Comparison of ENCODE assay signal across 8 mouse cellular contexts in genomic region chr8:13338255-13338860, GRCm38 (mm10). TPM values are rescaled to one million over a fixed set of nuclear protein-coding genes. Genes with fewer than 3 reads are reported as not detected.
DNase-seq lines count a peak whose midpoint lies in the region; ATAC-seq and TF ChIP-seq lines count a peak whose summit lies in the region.

Tfdp1 (plus strand) TSS chr8:13338751.

- TF ChIP-seq CTCF in liver, adult 2 months (IDR thresholded peaks at IDR 0.05; ENCODE audit: low read depth, low read length), result no peak

- H3ac ChIP-seq in myocyte (ENCODE audit: control insufficient read depth, insufficient read length), result peak within 1 kb of the TSS; percentile 81

- peak; percentile 85 for ATAC-seq in erythroblast, adult 5-6 weeks (replicated peaks; ENCODE audit: low FRiP score, poor library complexity, severe bottlenecking)
- peak; percentile 89 for ATAC-seq in heart, embryonic 11.5 days (replicated peaks; ENCODE audit: insufficient number of reproducible peaks, low FRiP score, low TSS enrichment)
- peak; percentile 95 for ATAC-seq in kidney, embryonic 16.5 days (ENCODE audit: low FRiP score, low TSS enrichment)

- H3K27me3 ChIP-seq in heart, embryonic 11.5 days (ENCODE audit: control insufficient read depth, insufficient read depth, low read length), result no peaks in the 10 kb centered on the region
- H3K27me3 ChIP-seq in kidney, embryonic 16.5 days (ENCODE audit: insufficient read depth, low read length), result no peaks in the 10 kb centered on the region
- no peaks in the 10 kb centered on the region for H3K27me3 ChIP-seq in liver, adult 2 months (ENCODE audit: control insufficient read depth, insufficient read depth, low read length)
- H3K27me3 ChIP-seq in myocyte (ENCODE audit: control insufficient read depth, insufficient read depth, insufficient read length), result no peaks in the 10 kb centered on the region
- H3K27me3 ChIP-seq in splenic B cell, adult 2 months (ENCODE audit: control insufficient read depth, insufficient read depth, low read length, poor library complexity, severe bottlenecking), result no peaks in the 10 kb centered on the region

- peaks cover 13% of the 10 kb centered on the region; the same call in 1 of the 2 replicates for H3K79me2 ChIP-seq in liver, adult 2 months (ENCODE audit: control insufficient read depth, insufficient read depth, low read length)
- peaks cover 36% of the 10 kb centered on the region for H3K79me2 ChIP-seq in myocyte (ENCODE audit: control insufficient read depth, insufficient read depth)

- peak; percentile 55 to 64 for DNase-seq in B cell, adult 2 months
- DNase-seq in brain, adult 2 months (ENCODE audit: low read depth, low spot score), result peak; percentile 91
- peak; percentile 52 for DNase-seq in liver, adult 2 months (ENCODE audit: extremely low read depth, low read depth, low spot score)
- DNase-seq in splenic B cell, adult 2 months (ENCODE audit: low read depth, low spot score), result peak; percentile 72

- H3K9ac ChIP-seq in heart, embryonic 11.5 days (ENCODE audit: low read depth, low read length), result peak within 1 kb of the TSS; percentile 85
- peak within 1 kb of the TSS; percentile 98 for H3K9ac ChIP-seq in kidney, embryonic 16.5 days (replicated peaks; ENCODE audit: low read length)
- peak within 1 kb of the TSS; percentile 95 for H3K9ac ChIP-seq in liver, adult 2 months (ENCODE audit: low read depth, low read length)

- peaks cover 16% of the 10 kb centered on the region for H3K4me1 ChIP-seq in heart, embryonic 11.5 days (ENCODE audit: control insufficient read depth, insufficient read depth, low read length)
- H3K4me1 ChIP-seq in kidney, embryonic 16.5 days (ENCODE audit: insufficient read depth, low read length), result peaks cover 19% of the 10 kb centered on the region
- H3K4me1 ChIP-seq in liver, adult 2 months (ENCODE audit: control insufficient read depth, insufficient read depth, low read length), result peaks cover 5% of the 10 kb centered on the region; the same call in 1 of the 2 replicates

- no peak for TF ChIP-seq POLR2A in liver, adult 2 months (IDR thresholded peaks at IDR 0.05; ENCODE audit: extremely low read depth, insufficient read depth, low read length)
- peak; percentile 60 for TF ChIP-seq POLR2A in myocyte (IDR thresholded peaks at IDR 0.05; ENCODE audit: insufficient read length, low read depth)

- H3K36me3 ChIP-seq in heart, embryonic 11.5 days (ENCODE audit: control insufficient read depth, insufficient read depth, low read length), result peaks cover 9% of the 10 kb centered on the region
- peaks cover 21% of the 10 kb centered on the region for H3K36me3 ChIP-seq in kidney, embryonic 16.5 days (ENCODE audit: insufficient read depth, low read length)
- H3K36me3 ChIP-seq in liver, adult 2 months (ENCODE audit: control insufficient read depth, insufficient read depth, low read length), result no peaks in the 10 kb centered on the region
- H3K36me3 ChIP-seq in myocyte (ENCODE audit: control insufficient read depth, insufficient read depth), result peaks cover 12% of the 10 kb centered on the region
- H3K36me3 ChIP-seq in splenic B cell, adult 2 months (ENCODE audit: control insufficient read depth, insufficient read depth, low read length, poor library complexity, severe bottlenecking), result no peaks in the 10 kb centered on the region

- peak within 1 kb of the TSS; percentile 83 for H3K4me2 ChIP-seq in heart, embryonic 11.5 days
- peak within 1 kb of the TSS; percentile 81 for H3K4me2 ChIP-seq in kidney, embryonic 16.5 days (replicated peaks; ENCODE audit: low read depth, low read length)
- peak within 1 kb of the TSS; percentile 72 for H3K4me2 ChIP-seq in myocyte (ENCODE audit: low read depth)

- peak within 1 kb of the TSS; percentile 58 for H3K27ac ChIP-seq in heart, embryonic 11.5 days (ENCODE audit: low read depth, low read length)
- peak within 1 kb of the TSS; percentile 76 for H3K27ac ChIP-seq in kidney, embryonic 16.5 days (ENCODE audit: low read length)
- peak within 1 kb of the TSS; percentile 2; the same call in 1 of the 2 replicates for H3K27ac ChIP-seq in liver, adult 2 months (replicated peaks; ENCODE audit: insufficient read depth, low read depth, low read length)

- H3K9me3 ChIP-seq in heart, embryonic 11.5 days (replicated peaks; ENCODE audit: control insufficient read depth, low read length), result no peaks in the 10 kb centered on the region
- no peaks in the 10 kb centered on the region for H3K9me3 ChIP-seq in kidney, embryonic 16.5 days (ENCODE audit: low read length)

- WGBS in heart, embryonic 11.5 days (ENCODE audit: insufficient replicate concordance), result 2% methylated on average over 62 of the region's 72 CpGs
- 2% methylated on average over 33 of the region's 72 CpGs for WGBS in kidney, embryonic 16.5 days
- WGBS in liver, adult 2 months, result 6% methylated on average over 60 of the region's 72 CpGs

- H3K4me3 ChIP-seq in heart, embryonic 11.5 days (ENCODE audit: low read depth, low read length), result peak within 1 kb of the TSS; percentile 84
- H3K4me3 ChIP-seq in kidney, embryonic 16.5 days (ENCODE audit: low read length), result peak within 1 kb of the TSS; percentile 81
- peak within 1 kb of the TSS; percentile 61 for H3K4me3 ChIP-seq in liver, adult 2 months (ENCODE audit: insufficient read depth, low read depth, low read length)
- H3K4me3 ChIP-seq in myocyte, result peak within 1 kb of the TSS; percentile 32

TF ChIP-seq in myocyte, 11 proteins besides CTCF, POLR2A, EP300 and RAD21:
- TF ChIP-seq REST (IDR thresholded peaks at IDR 0.05; ENCODE audit: insufficient read depth, insufficient read length) (no peak), POLR2AphosphoS2 (IDR thresholded peaks at IDR 0.05; ENCODE audit: insufficient read length, low read depth) (peak; percentile 54), TCF3 (IDR thresholded peaks at IDR 0.05; ENCODE audit: insufficient read length, low read depth) (no peak), MYOD1 (IDR thresholded peaks at IDR 0.05; ENCODE audit: control insufficient read depth in 1 of 3, insufficient read length in 2 of 3, low read depth in 2 of 3) (peak in 1 of 3 experiments; percentile 6), MYOG (IDR thresholded peaks at IDR 0.05; ENCODE audit: control insufficient read depth in 1 of 3, insufficient read depth in 1 of 3, insufficient read length in 2 of 3, low read depth in 2 of 3) (no peak), CEBPB (IDR thresholded peaks at IDR 0.05; ENCODE audit: insufficient read depth, poor library complexity, severe bottlenecking) (no peak), E2F4 (IDR thresholded peaks at IDR 0.05; ENCODE audit: insufficient read depth) (peak; percentile 69)

RNA-seq across cellular contexts. Expression of gene Tfdp1, which starts in this region (rescaled TPM):
- total RNA-seq in erythroblast, adult 5-6 weeks (2015; ENCODE audit: low replicate concordance), result 90.5 and 105 TPM in 2 replicates
- total RNA-seq in erythroblast, adult 5-6 weeks (2017; ENCODE audit: low replicate concordance), result 73.9 and 76.0 TPM in 2 replicates
- polyA plus RNA-seq in heart, embryonic 11.5 days (2014; fragmentation: Nextera tagmentation; extraction: Ambion mirVana), result 108 and 114 TPM in 2 replicates
- 159 TPM in 2 replicates for polyA plus RNA-seq in kidney, embryonic 16.5 days (2015; fragmentation: Nextera tagmentation; extraction: Ambion mirVana)
- 12.8 and 13.2 TPM in 2 replicates for total RNA-seq in liver, adult 2 months (2014; rRNA removed)
- polyA plus RNA-seq in liver, adult 2 months (2012; rRNA removed), result 12.9 TPM in 2 replicates
- polyA plus RNA-seq in myocyte (2012; fragmentation: generic; extraction: Trizol), result 40.8 TPM

Comparison
In these comparisons a context has a peak if more than half of its experiments do, and no peak if none do; other contexts are left out.
1. Peak in every context shown above with its lines: DNase-seq, ATAC-seq, H3K4me3 ChIP-seq and H3K27ac ChIP-seq.
2. H3K27ac ChIP-seq: peak in every context shown above with its lines; median percentile 76 in kidney, embryonic 16.5 days; 58 in heart, embryonic 11.5 days; 2 in liver, adult 2 months.
3. H3K4me3 ChIP-seq: peak in every context shown above with its lines; median percentile 84 in heart, embryonic 11.5 days; 81 in kidney, embryonic 16.5 days; 61 in liver, adult 2 months; 32 in myocyte.